Mouse (Mus musculus): ENCODE results near the gene Ldah.

DNA sequence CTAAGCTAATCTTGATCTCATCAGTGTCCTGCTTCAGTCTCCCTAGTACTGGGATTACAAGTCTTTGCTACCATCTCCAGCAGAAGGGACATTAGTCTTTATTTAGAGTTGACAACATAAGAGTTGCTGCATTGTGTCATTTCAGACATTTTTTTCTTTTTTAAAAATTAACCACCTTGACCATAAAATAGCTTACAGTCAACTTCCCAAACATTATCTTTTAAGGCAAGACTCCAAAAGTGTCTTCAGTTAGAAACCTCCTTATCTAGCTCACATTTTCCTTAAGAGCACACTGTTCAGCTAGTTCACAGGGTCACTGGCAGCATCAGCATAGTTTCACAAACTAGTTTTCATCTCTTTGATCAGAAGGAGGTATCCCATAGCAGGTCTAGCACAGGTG, 19.7 kb upstream of the Ldah start:
- TF ChIP-seq POLR2A (IDR thresholded peaks at IDR 0.05; ENCODE audit: low read depth, low read length) (no peak), CTCF (IDR thresholded peaks at IDR 0.05; ENCODE audit: extremely low read depth, insufficient read length, insufficient replicate concordance, low read depth, low read length) (no peak)
